Mouse (Mus musculus) liver, adult 2 months (tissue): Measurements from ENCODE around the gene Cpa1.

Source experiments
- CTCF ChIP-seq: fragments of 200-500 bp; IDR thresholded peaks from 2 replicates; pipeline ENCODE4 v1.5.1; 2011; ENCODE audit warnings: low read depth, low read length, control low read depth
- POLR2A ChIP-seq: fragments of 200-500 bp; IDR thresholded peaks from 2 replicates; pipeline ENCODE4 v1.6.1; 2011; ENCODE audit warnings: low read length, control low read depth; ENCODE audit not compliant: insufficient read depth; ENCODE audit errors: extremely low read depth

- TF ChIP-seq CTCF: no peak
- TF ChIP-seq POLR2A: no peak
Observed at GRCm38 (mm10) chr6:30605111-30605510, 33.9 kb upstream of the Cpa1 start.
